Mouse (Mus musculus): ENCODE results near the gene Stra6.

Stra6 gene

DNA sequence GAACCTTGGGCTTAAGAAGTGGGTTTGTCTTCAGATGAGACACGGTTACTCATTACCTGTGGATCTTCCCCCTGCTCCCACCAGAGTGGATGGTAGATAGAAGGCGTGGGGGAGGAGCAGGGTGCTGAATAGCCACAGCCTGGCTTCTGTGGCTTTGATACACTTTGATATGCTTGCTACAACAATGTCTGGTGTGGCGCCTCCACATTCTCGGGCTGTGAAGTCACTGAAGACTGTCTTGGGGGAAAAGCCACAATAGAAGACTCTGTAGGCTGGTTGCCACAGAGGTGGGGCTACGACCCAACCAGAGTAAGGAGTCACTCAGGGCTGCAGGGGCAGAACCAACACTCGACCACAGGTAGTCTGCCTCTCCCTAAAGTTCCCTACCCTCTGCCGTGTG, 68.1 kb downstream of the Stra6 start:
- DNase-seq (ENCODE audit: low read depth): peak; percentile 58

DNA sequence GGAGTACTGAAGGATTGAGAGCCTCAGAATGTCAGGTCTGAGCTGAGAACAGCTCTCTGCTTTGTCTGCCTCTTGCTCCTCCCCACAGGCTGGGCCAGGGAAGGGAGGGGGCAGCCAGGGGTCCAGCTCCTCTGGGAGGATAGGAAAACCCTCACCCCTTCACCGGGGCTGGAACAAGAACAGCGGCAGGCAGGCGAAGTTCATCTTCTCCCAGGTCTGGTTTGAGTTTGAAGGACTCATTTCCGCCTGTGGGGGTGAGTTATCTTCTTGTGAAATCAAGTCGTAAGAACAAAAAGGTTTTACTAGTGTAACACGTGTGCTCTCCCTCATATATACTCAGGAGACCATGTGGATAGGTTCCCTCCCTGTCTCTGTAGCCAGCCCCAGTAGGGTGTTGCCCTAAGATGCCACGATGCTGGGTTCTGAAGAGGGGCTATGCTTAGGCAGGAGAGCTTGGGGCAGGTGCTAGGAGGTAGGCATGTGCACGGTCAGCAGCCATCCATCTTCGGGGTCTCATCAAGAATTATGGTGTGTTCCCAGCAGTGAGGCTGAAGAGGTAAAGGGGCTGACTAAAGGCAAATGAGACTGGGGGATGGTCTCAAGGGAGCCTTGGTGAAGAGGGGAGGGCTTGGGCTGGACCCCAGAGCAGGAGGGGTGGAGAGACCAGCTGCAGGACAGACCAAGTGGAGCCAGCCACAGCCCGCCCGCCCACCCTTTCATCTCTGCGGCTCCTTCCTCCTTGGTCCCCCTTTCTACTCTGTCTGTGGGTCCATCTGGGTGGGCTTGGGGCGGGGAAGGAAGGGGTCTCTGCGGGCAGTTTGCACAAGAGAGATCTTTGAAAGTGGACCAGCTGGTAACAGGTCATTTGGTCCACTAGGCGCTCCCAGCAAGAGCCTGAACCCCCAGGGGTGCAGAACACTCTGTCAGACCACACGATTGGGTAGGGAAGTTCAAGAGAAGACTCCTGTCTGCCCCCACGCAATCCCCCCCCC, 70.6 kb downstream of the Stra6 start:
- peak; percentile 67 for DNase-seq (ENCODE audit: low read depth)

DNA sequence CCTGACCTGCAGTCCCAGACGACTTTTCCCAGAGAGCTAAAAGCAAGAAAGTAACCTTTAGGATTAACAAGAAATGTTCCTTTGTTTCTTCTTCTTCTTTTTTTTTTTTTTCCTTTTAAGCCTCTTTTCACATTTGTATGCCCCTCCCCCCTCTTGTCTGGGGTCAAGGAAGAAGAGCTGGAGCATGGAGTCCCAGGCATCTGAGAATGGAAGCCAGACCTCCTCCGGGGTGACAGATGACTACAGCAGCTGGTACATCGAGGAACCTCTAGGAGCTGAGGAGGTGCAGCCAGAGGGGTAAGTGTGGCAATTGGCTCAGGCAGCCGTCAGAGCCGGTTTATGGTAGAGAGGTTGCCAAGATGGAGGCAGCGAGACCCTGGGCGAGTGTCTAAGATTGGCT, 71.3 kb downstream of the Stra6 start:
- DNase-seq (ENCODE audit: low read depth): no peak

DNA sequence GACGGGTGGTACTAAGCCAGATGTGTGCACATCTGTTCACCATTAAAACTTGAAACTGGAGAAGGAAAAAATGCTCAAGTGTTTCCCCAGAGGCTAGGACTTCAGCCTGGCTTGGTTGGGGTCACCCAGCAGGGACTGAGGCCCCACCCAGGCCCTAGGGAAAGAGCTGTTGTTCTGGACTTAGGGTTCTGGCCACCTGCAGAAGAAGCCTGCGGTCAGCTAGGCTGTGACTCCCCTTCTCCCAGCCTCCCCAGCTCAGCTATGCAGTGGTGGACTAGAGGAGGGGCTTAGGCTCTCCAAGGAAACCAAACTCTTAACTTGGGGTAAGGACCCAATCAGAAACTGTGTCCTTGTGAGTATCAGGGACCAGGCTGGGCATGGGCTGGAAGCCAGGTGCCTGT, 72.3 kb downstream of the Stra6 start:
- DNase-seq (ENCODE audit: low read depth): no peak

DNA sequence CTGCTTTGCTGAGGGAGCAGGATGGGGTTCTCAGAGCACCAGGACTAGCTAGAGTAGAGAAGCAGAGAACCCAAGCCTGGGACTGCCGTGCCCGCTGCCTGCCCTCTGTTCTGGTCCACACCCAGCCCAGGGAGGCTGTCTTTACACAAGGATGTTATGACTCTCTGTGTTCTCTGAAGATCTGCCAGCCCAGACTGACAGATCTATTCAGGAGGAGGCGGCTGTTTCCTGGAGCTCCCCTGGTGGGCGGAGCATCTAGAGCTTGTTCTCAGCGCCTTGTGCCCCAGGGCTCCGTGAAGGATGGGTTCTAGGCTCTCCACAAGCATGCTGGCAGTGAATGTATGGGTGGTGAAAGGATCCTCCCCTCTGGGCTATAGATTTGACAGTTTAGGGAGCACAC, 76.4 kb downstream of the Stra6 start:
- peak; percentile 88 for DNase-seq (ENCODE audit: low read depth)

DNA sequence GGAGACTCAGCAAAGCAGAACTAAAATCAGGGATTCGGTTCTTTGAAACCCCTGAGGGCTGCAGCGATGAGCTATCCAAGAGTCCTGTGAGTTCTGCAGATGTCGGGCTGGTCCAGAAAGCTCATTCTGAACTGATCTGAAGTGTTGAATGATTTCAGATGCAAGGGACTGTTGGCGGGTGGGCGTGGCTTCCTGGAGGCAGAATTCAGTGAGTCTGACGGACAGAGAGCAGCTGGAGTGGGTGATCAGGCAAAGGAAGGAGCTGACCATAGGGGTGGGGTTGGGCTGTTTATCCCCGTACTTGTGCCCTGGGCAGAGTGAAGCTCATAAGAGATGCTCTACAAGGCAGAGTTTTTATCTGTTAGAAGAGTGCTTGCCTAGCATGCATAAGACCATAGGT, 79.8 kb downstream of the Stra6 start:
- no peak for DNase-seq (ENCODE audit: low read depth)

DNA sequence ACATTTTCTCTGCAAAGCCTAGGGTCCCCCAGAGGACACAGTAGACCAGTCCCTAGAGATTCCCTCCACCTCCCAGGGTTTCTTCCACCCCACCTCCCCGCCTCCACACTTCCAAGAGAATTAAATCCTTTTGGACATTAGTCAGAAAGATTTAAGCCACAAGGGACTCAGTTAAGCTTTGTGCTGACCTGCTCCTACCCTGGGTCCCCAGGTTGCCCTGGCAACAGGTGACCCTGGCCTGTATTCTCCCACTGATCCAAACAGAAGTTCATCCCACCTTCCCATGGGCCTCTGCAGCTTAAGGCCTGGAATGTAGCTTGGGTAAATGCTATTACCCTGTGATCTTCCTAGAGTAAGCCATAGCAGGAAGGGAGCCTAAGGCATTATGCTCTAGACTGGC, 81.1 kb downstream of the Stra6 start:
- DNase-seq (ENCODE audit: low read depth): no peak

DNA sequence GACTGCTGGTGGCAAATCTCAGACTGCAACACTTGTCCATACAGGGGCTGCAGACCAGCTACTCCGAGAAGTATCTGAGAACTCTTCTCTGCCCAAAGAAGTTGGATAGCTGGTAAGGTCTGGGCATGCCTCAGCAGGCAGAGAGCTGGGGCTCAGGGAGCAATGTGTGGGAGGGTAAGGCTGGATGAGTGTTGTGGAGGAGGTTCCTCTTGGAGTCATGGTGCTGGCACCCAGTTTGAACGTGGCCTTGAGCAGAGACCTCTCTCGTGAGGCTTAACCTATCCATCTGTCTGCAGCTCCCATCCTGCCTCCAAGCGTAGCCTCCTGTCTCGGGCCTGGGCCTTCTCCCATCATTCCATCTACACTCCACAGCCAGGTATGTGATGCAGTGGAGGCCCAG, 81.8 kb downstream of the Stra6 start:
- no peak for DNase-seq (ENCODE audit: low read depth)

DNA sequence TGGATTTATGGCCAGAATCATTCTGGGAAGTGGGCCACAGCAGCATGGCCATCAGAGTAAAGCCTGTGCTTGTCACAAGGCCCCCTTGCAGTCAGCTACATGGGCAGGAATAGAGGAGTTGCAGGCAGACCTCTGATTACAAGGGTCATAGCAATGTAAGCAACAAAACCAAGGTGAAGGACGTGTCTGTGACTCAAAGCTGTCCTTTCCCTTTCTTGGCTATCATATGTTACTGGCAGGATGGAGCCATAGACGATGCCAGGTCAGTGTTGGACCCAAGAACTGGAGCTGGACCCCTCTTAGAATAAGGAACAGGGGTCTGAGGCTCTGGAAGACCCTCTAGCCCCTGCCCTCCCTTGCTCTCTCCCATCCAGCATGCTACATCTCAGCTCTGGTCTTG, 85.2 kb downstream of the Stra6 start:
- no peak for DNase-seq (ENCODE audit: low read depth)

DNA sequence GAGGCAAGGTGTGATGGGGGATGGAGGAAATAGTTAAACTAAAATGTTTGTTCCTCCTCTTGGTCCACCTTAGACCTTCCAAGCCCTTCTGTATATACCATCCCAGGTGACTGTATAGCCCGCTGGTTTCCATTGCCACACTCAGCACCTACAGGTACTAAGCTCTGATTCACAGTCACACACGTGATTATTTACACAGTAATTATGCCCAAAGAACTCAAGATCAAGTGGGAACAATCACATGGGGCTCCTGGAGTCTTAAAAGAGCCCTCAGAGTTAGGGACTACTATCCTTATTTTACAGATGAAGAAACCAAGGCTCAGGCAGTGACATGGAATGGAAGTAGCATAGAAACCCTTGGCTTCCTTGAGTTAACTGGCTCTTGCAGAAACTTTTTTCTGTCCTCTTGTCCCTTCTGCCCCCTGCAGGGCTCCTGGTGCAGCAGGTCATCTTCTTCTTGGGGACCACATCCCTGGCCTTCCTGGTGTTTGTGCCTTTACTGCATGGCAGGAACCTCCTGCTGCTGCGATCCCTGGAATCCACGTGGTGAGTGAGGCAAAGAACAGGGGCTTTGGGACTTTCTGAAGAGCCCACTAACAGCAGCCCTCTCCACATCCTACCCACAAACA, 87.3 kb downstream of the Stra6 start:
- peak; percentile 67 for DNase-seq (ENCODE audit: low read depth)

DNA sequence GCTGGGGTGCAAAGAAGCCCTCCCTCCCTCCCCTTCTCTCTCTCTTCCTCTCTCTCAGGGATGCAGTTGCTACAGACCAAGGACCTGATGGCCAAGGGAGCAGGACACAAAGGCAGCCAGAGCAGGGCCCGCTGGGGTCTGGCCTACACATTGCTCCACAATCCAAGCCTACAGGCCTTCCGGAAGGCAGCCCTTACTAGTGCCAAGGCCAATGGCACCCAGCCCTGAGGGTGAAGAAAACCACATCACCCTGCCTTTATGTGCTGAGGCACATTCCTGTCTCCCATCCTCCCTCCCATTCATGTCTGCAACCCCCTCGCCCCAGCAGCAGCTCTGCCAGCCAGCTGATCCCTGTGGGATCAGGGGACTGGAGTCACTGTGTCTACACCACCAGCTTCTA, 89.5 kb downstream of the Stra6 start:
- DNase-seq (ENCODE audit: low read depth): no peak

DNA sequence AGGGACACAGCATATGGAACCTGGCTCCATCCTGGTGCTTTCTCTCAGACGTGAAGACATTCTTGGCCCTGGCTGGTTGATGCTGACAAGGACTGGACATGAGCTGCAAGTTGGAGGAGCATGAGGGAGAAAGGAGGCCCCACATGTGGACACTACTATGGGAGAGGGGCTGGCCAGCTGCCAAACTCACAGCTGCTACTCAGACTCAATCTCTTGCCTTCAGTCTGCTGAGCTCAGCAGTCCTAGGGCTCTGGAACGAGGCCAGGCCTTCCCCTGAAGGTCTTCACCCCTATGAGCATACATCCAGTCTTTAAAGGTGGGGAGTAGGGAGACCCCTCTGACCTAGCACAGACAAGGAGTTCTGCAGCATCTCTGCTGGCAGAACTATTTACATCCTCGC, 91.8 kb downstream of the Stra6 start:
- DNase-seq (ENCODE audit: low read depth): no peak

DNA sequence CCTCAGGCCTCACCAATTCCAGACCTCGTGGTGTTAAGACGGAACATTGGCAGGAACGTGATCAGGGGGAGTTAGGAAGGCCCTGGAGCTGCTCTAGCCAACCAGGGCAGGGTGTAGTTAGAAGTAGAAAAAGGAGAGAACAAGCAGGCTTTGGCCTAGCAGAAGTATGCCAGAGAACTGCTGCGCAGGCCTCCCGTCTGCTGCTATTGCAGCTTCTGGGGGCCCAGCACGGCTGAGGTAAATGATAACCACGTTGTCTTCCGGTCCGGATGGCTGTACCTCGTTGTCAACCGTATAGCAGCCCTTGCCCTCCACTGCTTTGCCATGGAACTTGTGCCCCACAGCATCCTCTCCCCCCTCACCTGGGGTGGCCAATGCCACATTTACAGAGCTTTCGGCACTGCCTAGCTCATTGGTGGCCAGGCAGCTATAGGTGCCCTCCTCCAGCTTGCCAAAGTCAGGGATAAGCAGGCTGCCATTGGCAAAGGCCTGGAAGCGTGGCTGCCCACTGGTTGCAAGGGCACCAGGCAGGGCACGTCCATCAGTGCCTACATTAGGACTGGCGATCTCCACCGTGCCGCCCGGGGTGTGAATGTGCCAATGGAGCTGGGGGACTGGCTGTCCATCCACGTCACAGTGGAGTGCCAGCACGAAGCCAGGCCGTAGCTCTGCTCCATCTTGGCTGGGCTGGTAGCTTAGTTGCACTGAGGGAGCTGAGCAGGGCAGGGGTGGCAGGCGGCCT, 93.4 kb downstream of the Stra6 start:
- DNase-seq (ENCODE audit: low read depth): no peak

DNA sequence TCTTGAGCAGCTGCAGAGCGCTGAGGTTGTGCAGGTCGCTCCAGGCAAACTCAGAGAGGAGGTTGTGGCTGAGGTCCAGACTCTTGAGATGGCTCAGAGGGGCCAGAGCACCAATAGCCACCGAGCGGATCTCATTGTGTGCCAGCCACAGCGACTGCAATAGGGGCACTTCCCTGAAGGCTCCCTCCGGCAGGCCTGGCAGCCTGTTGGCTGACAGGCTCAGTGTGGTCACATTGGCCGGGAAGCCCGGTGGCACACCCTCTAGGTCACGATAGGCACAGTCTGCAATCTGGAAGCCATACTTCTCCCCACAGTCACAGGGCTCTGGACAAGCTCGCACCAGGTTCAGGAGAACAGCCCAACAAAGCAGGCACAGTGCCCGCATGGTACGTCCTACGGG, 94.2 kb downstream of the Stra6 start:
- no peak for DNase-seq (ENCODE audit: low read depth)

DNA sequence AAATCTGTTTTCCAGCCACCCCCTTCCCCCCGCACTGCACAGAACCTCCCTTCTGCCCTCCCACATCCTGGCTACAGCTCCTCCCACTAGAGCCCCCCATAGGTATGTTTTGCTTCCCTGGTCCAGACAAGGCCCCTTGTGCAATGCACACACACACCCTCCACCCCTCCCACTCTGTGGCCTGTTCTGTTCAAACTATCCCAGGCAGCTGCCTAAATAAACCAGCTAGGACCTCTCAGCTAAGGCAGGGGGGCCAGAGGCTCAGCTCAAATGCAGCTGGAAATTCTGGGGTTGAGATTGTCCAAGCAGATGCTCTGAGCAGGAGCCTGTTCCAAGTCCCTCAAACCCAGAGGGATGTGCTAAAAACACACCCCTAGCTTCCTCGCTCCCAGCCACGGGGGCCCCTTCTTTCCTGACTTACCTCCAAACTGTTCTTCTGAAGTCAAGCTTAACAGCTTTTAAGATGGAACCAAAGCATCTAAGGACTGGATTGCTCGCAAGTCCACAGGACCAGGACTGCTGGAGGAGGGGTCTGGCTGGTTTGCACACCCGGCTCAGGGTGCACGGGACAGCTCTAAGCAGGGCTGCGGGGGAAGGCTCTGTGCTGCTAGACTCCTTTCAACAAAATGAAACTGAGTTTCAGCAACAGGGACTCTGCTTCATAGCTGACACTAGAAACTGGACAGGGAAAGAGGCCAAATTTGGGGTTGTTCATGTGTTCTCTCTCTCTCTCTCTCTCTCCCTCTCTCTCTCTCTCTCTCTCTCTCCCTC, 95.1 kb downstream of the Stra6 start:
- DNase-seq (ENCODE audit: low read depth): no peak

DNA sequence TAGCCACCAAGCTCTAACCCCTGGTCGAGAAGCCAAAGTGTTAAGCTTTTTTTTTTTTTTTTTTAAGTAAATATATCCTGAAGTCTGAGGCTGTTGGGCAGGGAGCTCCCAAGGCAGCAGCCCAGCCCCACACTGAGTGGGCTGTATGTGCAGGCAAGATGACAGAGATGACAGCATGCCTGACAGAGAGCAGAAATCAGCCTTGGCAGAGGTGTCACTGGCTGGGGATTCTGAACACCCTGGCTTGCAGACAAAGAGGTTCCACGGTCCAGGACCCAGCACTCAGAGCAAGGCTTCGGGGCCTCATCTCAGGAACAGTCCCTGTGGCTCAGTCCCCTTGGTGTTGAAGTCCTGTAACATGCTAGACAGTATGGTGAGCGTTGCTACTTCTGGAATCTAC, 96.3 kb downstream of the Stra6 start:
- DNase-seq (ENCODE audit: low read depth): no peak

DNA sequence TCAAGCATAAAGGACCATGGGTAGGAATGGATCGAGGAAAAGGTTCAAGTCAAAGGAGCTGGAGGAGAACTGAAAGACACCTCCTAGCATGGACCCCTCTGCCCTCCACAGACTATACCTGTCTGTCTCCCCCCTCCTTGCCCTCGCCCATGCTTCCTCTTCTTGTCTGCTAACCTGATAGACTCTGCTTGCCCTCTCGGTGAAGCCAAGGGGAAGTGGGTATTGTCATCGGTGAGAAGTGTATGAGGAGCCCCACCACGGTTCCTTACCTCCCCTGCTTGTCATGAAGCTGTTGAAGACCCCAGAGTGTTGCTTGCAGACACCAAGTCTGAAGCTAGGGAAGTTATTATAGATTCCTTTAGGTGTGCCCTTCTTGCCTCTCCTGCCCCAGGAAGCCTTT, 96.7 kb downstream of the Stra6 start:
- DNase-seq (ENCODE audit: low read depth): no peak

DNA sequence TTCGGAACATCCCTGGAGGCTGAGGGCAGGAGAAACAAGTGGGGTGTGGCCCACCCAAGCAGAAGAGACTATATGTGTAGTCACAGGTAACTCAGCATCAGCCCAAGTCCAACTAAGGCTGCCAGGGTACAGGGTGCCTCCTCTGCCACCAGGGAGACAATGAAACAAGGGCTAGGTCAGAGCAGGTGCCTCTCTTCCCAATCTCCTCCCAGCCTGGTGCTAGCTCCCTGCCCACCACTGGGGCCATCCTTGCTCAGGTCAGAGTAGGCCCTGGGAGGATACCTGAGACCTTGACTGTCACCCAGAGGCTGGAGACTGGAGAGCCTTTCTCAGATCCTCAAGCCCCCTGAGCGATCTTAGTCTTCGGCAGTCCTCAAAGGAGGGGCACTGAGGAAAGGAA, 98.6 kb downstream of the Stra6 start:
- DNase-seq (ENCODE audit: low read depth): no peak

DNA sequence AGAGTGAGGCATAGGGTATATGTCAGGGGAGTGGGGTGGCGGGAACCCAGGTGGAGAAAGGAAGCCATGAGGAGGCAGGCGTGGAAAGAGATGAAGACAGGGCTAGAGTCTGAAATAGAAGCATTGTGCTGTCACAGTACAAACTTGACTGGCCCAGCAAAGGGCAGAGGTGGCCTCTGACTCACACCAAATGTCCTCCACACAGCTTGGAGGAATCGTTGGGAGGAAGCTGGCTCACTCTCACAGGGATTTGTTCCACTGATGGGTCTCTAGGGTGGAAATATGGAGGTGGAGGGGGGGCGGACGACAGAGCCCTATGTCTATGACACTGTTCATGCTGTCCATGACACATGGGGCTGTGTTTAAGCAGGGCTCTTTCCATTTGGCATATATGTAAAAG, 99.6 kb downstream of the Stra6 start:
- no peak for DNase-seq (ENCODE audit: low read depth)

DNA sequence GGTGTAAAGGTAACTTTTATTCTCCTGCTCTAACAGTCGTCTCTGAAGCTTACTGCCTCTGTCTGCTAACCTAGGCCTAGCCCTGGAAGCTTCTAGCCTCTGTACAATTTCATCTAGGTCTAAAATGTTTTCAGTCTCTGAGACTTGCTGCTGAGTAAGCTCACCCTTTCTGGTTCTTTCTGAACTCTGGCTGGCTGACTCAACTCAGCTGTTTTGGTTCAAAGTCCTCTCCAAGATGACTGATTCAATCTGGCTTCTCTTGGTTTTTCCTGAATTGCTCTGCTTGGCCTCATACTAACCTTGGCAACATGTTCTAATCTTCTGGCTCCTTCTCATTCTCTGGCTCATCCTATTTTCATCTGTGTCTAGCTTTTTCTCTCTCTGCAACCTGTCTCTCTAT, 102.2 kb downstream of the Stra6 start:
- DNase-seq (ENCODE audit: low read depth): no peak

DNA sequence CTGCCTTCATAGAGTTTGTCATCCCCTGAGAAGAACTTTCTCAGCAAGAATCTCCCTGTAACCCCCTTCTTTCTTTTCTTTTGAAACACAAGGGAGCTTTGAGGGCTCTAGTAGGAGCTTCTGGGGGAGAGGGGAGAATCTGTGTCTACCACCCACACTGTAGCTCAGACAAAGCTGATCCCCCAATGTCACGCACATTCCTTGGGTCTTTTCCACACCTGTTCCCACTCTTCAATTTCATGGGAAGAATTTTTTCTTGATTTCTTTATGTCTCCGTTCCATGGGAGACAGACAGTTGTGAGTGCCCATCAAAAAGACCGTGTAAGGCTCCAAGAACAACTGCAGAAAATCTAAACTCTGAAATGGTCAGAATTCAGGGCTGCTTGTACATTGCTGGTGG, 105.3 kb downstream of the Stra6 start:
- no peak for DNase-seq (ENCODE audit: low read depth)

DNA sequence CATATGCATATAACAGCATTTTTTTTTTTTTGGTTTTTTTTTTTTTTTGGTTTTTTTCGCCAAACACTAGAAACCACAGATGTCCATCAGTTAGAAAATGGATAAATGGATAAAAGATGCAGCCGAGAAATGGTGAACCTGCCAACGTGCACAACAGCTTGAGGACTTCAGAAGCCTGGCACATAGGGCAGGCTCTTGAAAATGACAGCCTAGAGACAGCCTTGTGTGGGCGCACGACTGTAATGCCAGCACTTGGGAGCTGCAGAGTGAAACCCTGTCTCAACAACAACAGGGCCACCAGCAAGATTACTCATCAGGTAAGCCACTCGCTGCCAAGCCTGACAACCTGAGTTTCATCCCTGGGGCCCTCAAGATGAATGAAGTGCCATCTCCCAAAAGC, 105.8 kb downstream of the Stra6 start:
- DNase-seq (ENCODE audit: low read depth): no peak

Measured in naive thymus-derived CD4-positive, alpha-beta T cell, adult 2 months (primary cell).